Mouse (Mus musculus) A20 (cell line): ENCODE measurements around the gene Chrna3.

Source experiments
- DNase-seq: peaks from one replicate; pipeline ENCODE4 v3.0.0-alpha.2; 2011; ENCODE audit warnings: low read depth, low spot score

The Chrna3 gene

DNA sequence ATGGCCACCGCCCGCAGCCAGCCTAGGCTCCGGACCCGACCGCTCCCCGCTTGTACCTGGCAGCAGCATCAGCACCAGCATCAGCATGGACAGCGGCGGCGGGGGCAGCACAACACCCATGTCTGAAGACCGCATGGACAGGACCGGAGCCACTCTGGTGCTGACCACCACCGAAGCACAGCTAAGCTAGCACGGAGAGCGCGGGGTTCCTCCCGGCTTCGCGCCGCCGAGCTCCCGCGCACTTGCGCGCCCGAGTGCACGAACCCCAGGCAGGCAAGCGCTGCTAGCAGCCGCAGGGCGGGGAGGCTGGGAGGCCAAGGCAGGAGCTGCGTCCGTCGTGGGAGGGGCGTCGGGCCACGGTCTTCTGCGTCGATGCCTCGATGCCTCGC, at the start of gene Chrna3:
Gene Chrna3 (minus strand): TSS at position 288 of the 389 bp plus-strand sequence.
- DNase-seq = no peak

GRCm38 (mm10) chr9:55067965-55068265, 41.6 kb upstream of the Chrna3 start:
- DNase-seq = no peak

- no peak for DNase-seq
These were observed 41.0 kb upstream of the Chrna3 start for GRCm38 (mm10) chr9:55067260-55067964.

GRCm38 (mm10) chr9:55065241-55065640, 38.9 kb upstream of the Chrna3 start:
- no peak for DNase-seq

DNA sequence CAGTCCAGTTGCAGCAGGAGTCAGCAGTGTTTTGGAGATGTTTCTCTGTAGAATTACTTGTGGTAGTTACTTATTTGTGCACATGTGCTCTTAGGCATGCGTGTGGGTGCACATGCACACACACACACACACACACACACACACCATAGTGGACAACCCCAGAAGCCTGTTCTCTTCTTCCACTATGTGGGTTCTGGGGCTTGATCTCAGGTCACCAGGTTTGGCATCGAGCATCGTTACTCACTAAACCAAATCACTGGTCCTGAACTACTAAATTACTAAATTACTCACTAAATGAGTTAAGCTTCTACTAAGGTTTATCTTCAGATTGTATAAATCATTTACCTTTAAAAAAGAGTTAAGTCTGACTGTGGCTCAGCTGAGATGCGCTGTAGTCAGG, 31.7 kb upstream of the Chrna3 start:
- DNase-seq = no peak

GRCm38 (mm10) chr9:55055386-55055930, 29.1 kb upstream of the Chrna3 start:
- DNase-seq = no peak

DNA sequence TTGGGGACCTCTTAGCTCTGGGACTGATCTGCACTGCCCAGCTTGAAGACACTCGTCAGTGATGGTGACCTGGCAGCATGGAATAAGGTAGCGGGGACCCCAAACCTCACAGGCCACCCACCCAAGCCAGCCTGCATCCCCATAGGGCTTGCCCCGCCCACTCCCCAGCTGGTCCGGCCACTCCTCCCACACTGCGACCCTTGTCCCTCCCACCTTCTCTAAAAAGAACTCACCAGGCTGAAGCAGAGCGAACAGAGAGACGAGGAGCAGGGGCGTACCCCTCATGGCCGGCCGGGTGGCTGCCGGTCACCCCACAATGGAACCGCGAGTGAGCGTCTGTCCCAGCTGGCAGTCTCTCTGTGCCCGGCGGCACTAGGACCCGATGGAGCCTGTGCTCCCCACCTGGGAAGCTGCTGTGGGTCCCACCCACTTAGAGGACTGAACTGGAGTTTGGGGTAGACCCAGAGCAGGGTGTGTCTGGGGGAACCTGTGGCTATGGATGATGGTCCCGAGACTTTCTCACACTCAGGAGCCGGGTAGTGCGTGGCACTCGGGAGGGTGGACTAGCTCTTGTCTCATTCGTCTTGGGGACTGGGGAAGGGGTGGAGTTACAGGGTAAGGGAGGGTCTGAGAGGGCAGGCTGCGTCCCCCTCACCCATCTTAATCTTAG, 22.0 kb upstream of the Chrna3 start, which contains the start of gene Chrnb4:
Gene Chrnb4 (minus strand): TSS at position 569 of the 670 bp plus-strand sequence.
- peak; percentile 38 for DNase-seq

DNA sequence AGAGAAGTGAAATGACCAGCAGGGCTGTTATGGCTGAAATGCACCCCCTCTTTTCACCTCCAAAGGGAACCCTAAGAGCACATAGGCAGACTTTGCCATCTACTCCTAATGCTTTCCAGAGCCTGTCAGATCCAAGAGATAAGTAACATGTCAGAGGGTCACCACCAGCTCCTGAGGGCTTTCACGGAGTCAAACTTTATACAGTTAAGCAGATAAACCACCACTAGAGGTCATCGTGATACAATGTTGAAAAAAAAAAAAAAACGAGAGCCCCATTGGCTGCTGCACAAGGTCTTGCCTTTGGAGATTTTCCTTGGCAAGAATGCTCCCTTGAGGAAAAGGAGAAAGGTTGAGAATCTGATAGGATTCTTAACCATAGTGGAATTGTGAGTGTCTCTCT, 20.4 kb upstream of the Chrna3 start:
- DNase-seq = peak; percentile 60

GRCm38 (mm10) chr9:55045001-55045400, 18.6 kb upstream of the Chrna3 start:
- no peak for DNase-seq

DNA sequence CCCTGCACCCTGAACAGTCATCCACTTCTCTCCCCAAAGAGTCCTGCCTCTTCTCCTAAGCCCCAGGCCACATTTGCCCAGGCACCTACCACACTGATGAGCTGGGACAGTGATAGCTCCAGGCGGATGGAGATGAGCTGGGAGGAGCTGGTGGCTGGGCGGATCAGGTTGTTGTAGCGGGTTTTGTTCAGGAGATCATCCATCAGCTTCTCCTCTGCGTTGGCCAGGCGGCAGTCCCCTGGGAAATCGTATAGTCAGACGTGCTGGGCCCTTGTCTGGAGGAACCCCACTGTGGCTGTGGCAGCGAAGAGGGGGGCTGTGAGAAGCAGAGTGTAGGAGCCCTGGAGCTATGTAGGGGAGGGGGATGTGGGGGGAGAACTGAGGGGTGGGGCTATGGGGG, 17.3 kb upstream of the Chrna3 start:
- DNase-seq = no peak

GRCm38 (mm10) chr9:55041389-55041788, 15.0 kb upstream of the Chrna3 start:
- DNase-seq = no peak

- no peak for DNase-seq
These were observed 13.6 kb upstream of the Chrna3 start for GRCm38 (mm10) chr9:55039983-55040382.

- no peak for DNase-seq
These were observed 12.6 kb upstream of the Chrna3 start for GRCm38 (mm10) chr9:55038948-55039347.

DNA sequence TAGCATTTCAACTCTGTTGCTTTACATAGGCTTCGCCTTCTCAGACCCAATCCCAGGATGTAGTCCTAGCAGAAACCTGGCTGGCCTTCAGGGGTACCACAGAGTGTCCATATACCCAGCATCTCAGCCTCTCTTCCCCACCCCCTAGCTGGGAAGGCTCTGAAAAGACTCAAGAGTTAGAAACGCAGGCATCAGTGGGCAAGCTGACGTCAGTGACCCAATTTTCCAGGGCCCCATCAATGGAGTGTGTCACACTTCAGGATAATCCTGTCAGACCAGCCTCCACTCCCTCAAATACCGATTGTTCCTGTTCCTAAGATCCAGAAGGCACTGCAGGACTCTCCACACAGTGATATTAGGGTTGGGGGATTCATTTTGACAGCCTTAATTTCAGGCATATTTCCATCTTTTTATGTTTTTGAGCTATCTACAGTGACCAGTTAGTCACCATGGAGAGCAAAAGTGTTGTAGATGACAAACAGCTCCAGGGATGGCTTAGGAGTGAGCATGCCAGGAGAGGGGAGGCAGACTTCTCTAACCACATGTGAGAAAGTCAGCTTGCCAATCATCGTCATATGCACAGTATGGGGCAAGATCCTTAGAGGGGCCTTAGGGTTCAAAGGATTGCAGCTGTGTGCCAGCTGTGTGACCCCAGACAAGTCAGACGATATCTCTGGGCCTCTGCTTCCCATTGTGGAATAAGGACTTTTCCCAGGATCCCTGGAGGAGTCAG, 5.2 kb upstream of the Chrna3 start:
- DNase-seq = no peak

GRCm38 (mm10) chr9:55025534-55026274, 658 bp downstream of the Chrna3 start:
- no peak for DNase-seq

DNA sequence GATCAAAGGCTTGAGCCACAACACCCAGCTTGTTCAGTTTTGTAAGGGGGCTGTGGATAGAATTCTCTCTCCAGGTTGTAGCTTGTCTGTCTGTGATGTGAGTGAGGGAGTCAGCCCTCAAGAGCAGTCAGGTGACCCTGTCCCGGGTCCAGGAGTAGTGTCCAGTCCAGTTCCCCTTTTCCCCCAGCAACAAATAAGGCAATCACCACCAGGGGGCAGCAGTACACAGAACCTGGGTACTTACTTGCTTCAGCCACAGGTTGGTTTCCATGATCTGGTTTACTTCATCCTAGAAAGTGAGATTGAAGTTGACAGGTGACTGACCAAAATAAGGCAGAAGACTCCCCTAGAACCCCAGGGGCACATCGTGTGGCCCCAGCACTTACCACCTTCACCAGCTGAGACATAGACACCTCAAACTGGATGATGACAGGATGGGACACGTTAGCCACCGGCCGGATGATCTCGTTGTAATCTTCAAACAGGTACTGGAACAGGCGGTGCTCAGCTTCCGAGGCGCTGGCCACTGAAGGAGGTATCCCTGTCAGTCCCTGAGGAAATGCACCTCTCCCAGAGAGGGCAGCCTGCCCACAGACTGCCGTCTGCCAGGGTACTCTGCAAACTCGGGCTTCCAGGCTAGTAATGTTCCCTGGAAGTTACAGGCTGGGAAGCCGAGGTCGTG, 2.3 kb downstream of the Chrna3 start:
- peak; percentile 75 for DNase-seq

DNA sequence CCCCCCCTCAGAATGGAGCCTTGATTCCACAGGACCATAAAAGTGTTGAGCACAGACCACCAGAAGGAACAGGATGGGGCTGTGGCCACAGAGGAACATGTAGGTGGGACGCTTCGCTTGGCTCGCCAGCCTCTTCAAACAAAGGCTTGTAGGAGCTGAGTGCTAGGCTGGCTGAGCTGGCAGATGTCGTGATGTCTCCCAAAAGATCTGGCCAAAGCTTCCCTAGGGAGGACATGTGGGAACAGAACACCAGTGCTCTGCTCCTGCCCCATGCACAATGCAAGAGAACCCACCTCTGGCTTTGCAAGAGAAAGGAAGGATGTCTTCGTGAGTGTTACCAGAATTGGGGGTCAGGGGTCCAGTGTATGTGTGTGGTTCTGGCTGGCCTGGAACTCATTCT, 3.0 kb downstream of the Chrna3 start:
- no peak for DNase-seq

DNA sequence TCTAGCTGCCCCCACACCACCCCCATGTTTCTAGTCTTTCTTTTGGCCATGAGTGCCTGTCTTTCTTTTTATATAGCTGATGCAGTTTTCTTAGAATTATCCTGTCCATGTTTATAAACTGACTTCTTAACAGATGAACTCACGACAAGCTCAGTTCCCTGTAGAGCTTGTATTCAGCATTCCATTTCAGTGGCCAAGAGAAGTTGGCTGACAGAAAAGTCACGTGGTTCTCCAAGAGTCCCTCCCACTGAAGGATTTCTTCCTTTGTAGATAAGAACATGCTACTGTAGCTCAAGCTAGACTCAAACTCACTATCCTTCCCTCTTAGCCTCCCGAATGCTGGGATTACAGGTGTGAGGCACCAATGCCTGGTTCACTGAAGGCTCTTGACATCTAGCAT, 9.4 kb downstream of the Chrna3 start:
- DNase-seq = no peak

- DNase-seq = peak; percentile 12
These were observed 15.6 kb downstream of the Chrna3 start for GRCm38 (mm10) chr9:55010588-55011350.

DNA sequence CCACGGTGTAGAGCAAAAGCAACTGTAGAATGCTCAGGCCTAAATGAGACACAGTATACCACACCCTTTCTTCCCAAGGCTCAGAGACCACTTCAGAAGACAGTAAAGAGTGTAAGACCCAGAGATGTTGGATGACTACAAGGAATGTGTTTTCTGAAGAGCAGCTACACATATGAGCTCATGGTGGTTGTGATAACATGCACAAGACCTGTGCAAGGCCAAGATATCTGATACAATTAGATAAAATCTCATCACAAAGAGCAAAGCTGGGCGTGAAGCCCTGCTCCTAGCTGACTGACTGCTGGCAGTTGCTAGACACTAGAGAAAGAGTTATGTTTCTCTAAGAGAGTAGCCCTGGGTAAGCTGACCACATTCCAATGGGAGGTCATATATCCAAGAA, 16.7 kb downstream of the Chrna3 start:
- DNase-seq = no peak
